Mouse (Mus musculus): Measurements from ENCODE around the gene Smg1. TPM values are rescaled to one million over a fixed set of nuclear protein-coding genes. Genes with fewer than 3 reads are reported as not detected.
A peak's percentile ranks its signal among the peaks of the same experiment; 100 is the strongest.

Smg1 gene
- polyA plus RNA-seq, 1 experiment from 2014 or later: 18.1 TPM

DNA sequence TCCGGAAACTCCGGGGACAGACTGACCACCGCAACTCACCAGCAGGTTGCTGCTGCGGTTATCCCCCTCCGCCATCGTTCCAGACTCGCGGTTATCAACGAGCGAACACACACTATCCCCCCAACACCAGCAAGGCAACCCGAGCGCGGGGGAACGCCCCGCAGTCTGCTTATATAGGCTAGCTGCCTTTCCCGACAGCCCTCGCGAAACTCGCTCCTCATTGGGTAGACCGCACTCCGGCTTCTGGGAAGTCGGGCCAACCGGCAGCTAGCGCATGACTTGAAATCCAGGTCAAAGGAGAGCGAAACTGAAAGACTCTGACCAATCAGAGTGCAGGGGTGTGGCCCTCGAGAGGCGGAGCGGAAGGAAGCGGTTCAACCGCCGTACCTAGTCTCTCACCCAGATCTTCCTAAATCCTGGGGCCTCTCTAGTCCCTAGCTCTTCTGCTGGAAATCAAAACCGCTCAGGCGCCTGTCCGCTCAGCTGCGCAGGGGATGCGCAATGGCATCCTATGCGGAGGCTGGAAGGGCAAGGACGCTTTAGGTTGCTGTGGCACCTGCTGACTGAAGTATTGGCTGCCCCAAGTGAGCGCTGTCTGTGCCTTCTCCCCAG is 113.9 kb downstream of the Smg1 start, which contains the start of gene Arl6ip1:
TSS of gene Arl6ip1 (minus strand) at position 233 of the 612 bp plus-strand sequence.
- H3K9me3 ChIP-seq (replicated peaks): no peaks in the 10 kb centered on the region
- peak within 1 kb of the TSS; percentile 82 for H3K9ac ChIP-seq (replicated peaks)
- H3K4me2 ChIP-seq: peak within 1 kb of the TSS; percentile 84
- peak; percentile 98 for ATAC-seq (ENCODE audit: low FRiP score)
- under 1% methylated on average over 39 of the region's 39 CpGs for WGBS
- peak within 1 kb of the TSS; percentile 91 for H3K4me3 ChIP-seq (replicated peaks)
- H3K4me1 ChIP-seq: peaks cover 34% of the 10 kb centered on the region
- no peaks in the 10 kb centered on the region for H3K27me3 ChIP-seq (replicated peaks)
- peak within 1 kb of the TSS; percentile 89 for H3K27ac ChIP-seq (replicated peaks)
- H3K36me3 ChIP-seq: peaks cover 2% of the 10 kb centered on the region

DNA sequence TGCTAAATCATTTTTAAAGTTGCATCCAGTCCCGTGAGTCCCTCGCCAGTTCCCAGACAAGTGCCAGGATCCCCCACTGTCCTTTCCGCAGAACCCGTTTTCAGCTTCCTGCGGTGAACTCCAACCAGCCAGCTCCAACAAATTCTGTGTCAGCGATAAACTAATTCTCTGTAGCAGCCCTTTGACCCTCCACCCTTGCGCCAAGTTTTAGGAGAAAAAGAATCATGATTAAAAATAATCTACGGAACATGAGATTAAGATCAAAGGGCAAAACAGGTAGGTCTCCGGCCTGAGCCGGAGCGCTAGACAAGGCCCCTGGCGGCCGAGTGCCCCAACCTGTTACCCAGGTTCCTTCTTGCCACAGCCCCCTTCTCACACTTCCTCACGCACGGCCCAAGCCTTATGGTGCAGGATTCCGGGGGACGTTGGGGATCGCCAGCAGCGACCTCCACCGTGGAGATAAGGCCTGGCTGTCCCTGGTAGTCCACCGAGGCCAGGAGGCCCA is 114.5 kb downstream of the Smg1 start:
- Histone ChIP-seq H3K4me3 (replicated peaks) (peak overlapping the region; percentile 91), H3K9ac (replicated peaks) (peak overlapping the region; percentile 82), H3K27ac (replicated peaks) (peak overlapping the region; percentile 88), H3K36me3 (peaks cover 6% of the 10 kb centered on the region), H3K4me1 (peaks cover 34% of the 10 kb centered on the region), H3K9me3 (replicated peaks) (no peaks in the 10 kb centered on the region), H3K27me3 (replicated peaks) (no peaks in the 10 kb centered on the region), H3K4me2 (peak overlapping the region; percentile 84)
- WGBS: under 1% methylated on average over 21 of the region's 21 CpGs
- ATAC-seq (ENCODE audit: low FRiP score): peak; percentile 80

DNA sequence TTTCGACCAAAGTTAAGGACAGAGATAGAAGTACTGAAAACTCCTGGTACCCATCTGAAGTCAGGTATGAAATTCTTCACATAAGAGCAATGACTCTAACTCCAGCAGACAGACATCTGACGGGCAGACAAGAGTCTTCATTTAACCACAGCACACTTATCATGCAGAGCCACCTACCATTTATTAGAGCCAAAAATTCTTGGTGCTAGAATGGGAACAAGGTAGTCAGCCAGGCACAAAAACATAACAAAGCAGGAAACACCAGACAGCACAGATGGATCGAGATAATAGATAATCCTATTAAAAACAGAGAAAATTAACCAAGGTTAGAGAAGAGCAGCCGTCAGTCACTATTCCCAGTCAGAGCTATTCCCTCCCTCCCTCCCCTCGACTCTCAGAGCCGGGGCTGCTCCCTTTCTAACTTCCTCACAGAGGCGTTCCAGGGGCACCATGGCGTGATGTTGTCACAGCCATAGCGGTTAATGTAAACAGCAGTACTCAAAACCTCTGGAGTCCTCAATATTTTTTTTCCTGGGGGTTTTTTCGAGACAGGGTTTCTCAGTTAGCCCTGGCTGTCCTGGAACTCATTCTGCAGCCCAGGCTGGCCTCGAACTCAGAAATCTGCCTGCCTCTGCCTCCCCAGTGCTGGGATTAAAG is 117.1 kb downstream of the Smg1 start:
- WGBS: 79% methylated on average over 11 of the region's 11 CpGs
- Histone ChIP-seq H3K4me3 (replicated peaks) (no peak overlapping the region), H3K36me3 (peaks cover 15% of the 10 kb centered on the region), H3K27me3 (replicated peaks) (no peaks in the 10 kb centered on the region), H3K27ac (replicated peaks) (no peak overlapping the region), H3K4me1 (peaks cover 34% of the 10 kb centered on the region), H3K9me3 (replicated peaks) (no peaks in the 10 kb centered on the region), H3K9ac (replicated peaks) (no peak overlapping the region), H3K4me2 (no peak overlapping the region)
- no peak for ATAC-seq (ENCODE audit: low FRiP score)

DNA sequence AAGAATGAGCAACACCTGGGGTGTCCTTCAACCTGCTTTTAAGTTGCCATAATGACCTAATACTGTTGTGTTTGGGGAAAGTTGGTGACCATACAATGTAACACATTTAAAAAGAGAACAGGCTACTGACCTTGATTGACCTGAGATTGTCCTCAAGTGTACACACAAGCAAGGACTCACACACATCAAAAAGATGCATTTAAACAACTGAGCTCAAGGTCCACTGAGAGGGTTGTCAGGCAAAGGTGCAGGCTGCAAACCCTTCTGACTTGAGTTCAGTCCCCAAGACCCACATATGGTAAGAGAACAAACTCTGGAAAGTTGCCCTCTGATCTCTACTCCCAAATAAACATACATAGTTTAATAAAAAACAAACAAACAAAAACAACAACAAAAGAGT is 117.7 kb downstream of the Smg1 start:
- Histone ChIP-seq H3K36me3 (peaks cover 20% of the 10 kb centered on the region), H3K9ac (replicated peaks) (no peak overlapping the region), H3K27ac (replicated peaks) (no peak overlapping the region), H3K4me2 (no peak overlapping the region), H3K27me3 (replicated peaks) (no peaks in the 10 kb centered on the region), H3K4me1 (peaks cover 34% of the 10 kb centered on the region), H3K9me3 (replicated peaks) (no peaks in the 10 kb centered on the region), H3K4me3 (replicated peaks) (no peak overlapping the region)
- ATAC-seq (ENCODE audit: low FRiP score): no peak

DNA sequence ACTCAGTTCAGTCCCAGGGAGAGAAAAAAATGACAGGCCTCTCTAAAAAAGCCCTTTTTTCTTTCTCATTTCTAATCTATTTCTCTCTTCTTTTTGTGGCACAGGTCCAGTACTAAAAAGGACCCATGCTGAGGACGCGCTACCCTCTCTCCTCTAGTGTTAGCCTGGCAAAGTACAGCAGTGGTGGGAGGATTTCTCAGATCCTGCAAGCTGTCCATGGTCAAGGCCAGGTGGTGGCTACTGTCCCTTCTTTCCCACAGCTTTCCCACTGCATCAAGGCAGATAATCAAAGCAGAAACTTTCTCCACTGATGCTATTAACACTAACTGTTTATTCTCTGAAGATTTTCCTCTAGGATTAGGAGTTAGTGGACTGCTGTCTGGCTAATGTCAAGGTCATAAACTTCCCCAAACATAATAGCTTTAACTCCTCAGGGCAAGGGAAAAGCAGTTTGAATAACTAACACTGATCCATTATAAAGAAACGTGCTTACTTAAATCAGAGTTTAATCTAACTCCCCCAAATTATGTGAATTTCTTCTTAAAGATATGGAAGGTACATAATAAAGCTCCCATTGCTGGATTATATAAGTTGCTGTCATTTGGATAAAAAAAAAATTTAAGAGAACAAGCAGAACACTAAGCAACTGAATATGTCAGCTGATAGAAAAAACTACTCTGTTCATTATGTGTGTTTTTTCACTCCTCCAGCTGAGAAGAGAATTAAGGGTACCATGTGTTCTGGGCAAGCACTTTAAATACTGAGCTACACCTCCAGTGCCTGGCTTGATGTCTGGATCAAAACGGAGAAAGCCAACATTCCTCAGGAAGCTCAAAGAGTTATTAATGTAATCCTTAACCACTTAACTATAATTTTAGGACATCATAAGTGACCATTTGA is 119.7 kb downstream of the Smg1 start:
- H3K4me2 ChIP-seq: no peak overlapping the region
- no peak overlapping the region for H3K27ac ChIP-seq (replicated peaks)
- no peak overlapping the region for H3K9ac ChIP-seq (replicated peaks)
- WGBS: 92% methylated on average over 4 of the region's 4 CpGs
- no peaks in the 10 kb centered on the region for H3K9me3 ChIP-seq (replicated peaks)
- no peak overlapping the region for H3K4me3 ChIP-seq (replicated peaks)
- no peak for ATAC-seq (ENCODE audit: low FRiP score)
- H3K36me3 ChIP-seq: peaks cover 38% of the 10 kb centered on the region
- peaks cover 28% of the 10 kb centered on the region for H3K4me1 ChIP-seq
- H3K27me3 ChIP-seq (replicated peaks): no peaks in the 10 kb centered on the region

DNA sequence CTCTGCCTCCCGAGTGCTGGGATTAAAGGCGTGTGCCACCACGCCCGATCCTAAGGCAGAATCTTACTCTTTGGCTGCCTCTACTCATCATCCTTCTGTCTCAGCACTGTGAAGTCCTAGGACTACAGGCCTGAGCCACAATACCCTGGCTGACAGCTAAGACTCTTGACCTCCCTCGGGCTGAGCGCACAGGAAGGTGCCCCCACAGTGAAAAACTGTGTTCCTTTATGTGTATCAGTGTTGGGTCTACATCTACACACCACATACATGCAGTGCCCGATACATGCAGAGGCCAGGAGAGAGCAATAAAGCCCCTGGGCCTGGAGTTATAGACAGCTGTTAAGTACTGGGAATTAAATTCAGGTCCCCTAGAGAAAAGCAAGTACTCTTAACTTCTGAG is 121.2 kb downstream of the Smg1 start:
- Histone ChIP-seq H3K9me3 (replicated peaks) (no peaks in the 10 kb centered on the region), H3K4me3 (replicated peaks) (no peak overlapping the region), H3K27me3 (replicated peaks) (no peaks in the 10 kb centered on the region), H3K27ac (replicated peaks) (no peak overlapping the region), H3K4me1 (peaks cover 13% of the 10 kb centered on the region), H3K9ac (replicated peaks) (no peak overlapping the region), H3K4me2 (no peak overlapping the region), H3K36me3 (peaks cover 48% of the 10 kb centered on the region)
- ATAC-seq (ENCODE audit: low FRiP score): no peak
- WGBS: 96% methylated on average over 7 of the region's 7 CpGs

DNA sequence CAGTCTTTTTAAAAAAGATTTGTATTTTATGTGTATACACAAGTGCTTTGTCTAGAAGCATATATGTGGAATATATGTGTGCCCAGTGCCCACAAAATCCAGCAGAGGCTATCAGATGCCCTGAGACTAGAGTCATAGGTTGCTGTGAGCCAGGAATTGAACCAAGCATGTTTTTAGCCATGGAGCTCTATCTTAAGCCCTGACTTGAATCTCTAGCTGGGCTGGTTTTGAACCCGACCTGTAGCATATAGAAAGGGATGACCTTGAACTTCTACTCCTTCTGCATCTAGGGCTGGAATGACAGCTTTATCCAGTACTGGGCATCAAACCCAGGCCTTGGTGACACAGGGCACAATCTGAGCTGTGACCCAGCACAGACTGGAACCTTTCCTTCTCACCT is 122.8 kb downstream of the Smg1 start:
- Histone ChIP-seq H3K9ac (replicated peaks) (no peak overlapping the region), H3K27ac (replicated peaks) (no peak overlapping the region), H3K4me3 (replicated peaks) (no peak overlapping the region), H3K4me2 (no peak overlapping the region), H3K9me3 (replicated peaks) (no peaks in the 10 kb centered on the region), H3K4me1 (0 out of 2 replicates have a peak, but pooled peaks cover 3% of the 10 kb centered on the region), H3K27me3 (replicated peaks) (no peaks in the 10 kb centered on the region), H3K36me3 (peaks cover 48% of the 10 kb centered on the region)
- 88% methylated on average over 1 of the region's 1 CpGs for WGBS
- no peak for ATAC-seq (ENCODE audit: low FRiP score)

DNA sequence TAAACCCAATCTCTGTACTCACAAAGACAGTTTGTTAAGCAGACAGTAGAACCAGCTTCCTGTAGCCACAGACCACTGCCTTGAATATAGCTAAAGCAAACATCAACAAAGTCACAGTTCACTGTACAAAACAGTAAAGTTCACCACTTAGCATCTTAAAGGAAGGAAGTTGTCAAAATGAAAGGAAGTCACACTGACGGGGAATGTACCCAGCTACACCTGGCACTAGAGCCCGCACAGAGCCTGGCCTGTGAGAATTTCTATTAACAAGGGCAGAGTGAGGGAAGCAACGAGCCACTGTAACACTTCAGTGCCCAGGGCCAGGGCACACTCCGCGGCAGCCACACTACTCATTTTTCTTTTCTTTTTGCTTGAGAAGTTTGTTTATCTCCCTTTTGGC is 123.5 kb downstream of the Smg1 start:
- peaks cover 48% of the 10 kb centered on the region for H3K36me3 ChIP-seq

DNA sequence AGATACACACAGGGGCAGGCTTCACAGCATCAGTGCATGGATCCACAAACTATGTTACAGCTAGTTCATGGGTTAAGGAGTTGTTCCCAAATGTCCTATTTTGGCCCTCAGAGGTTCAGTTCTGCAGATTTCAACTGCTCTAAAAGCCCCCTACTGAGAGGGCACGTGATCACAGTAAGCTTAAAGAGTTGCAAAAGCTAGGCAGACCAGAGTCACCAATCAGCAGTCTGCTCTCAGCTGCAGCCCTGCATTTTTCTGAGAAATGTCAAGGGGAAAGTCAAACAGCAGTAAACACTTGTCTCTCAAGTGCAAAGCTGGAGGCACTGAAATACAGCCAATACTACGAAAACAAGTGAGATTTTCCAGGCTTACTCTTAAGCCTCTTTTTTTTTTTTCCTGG is 124.3 kb downstream of the Smg1 start:
- WGBS: 53% methylated on average over 2 of the region's 2 CpGs
- H3K4me1 ChIP-seq: peaks cover 16% of the 10 kb centered on the region
- no peak overlapping the region for H3K4me2 ChIP-seq
- no peak for ATAC-seq (ENCODE audit: low FRiP score)
- H3K9ac ChIP-seq (replicated peaks): no peak overlapping the region
- H3K36me3 ChIP-seq: peaks cover 48% of the 10 kb centered on the region
- no peak overlapping the region for H3K4me3 ChIP-seq (replicated peaks)
- H3K9me3 ChIP-seq (replicated peaks): no peaks in the 10 kb centered on the region
- H3K27me3 ChIP-seq (replicated peaks): no peaks in the 10 kb centered on the region
- no peak overlapping the region for H3K27ac ChIP-seq (replicated peaks)

More for the DNA sequence above, 123.5 kb downstream of the Smg1 start:
- Histone ChIP-seq H3K4me3 (replicated peaks) (no peak overlapping the region), H3K9ac (replicated peaks) (no peak overlapping the region), H3K9me3 (replicated peaks) (no peaks in the 10 kb centered on the region), H3K27me3 (replicated peaks) (no peaks in the 10 kb centered on the region), H3K4me1 (peaks cover 8% of the 10 kb centered on the region), H3K4me2 (no peak overlapping the region), H3K27ac (replicated peaks) (no peak overlapping the region)
- WGBS: 91% methylated on average over 5 of the region's 5 CpGs
- no peak for ATAC-seq (ENCODE audit: low FRiP score)

DNA sequence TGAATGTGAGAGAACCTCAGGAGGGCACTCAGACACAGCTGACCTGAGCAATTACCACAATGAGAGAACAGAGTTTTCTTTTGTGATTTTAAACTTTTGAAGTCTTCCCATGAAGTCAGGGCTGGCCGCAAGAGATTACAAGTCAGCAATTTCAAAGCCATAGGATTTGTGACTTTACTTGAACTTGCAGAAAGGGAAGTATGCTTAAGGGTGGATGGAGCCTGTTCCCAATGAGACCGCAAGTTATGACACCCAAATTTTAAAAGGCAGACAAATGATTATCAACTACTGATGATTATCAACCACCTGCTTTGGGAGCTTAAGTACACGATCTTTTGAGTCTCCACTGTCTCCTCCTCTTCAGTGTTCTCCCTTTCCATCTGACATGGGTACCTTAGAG is 125.0 kb downstream of the Smg1 start:
- WGBS: 84% methylated on average over 3 of the region's 3 CpGs

DNA sequence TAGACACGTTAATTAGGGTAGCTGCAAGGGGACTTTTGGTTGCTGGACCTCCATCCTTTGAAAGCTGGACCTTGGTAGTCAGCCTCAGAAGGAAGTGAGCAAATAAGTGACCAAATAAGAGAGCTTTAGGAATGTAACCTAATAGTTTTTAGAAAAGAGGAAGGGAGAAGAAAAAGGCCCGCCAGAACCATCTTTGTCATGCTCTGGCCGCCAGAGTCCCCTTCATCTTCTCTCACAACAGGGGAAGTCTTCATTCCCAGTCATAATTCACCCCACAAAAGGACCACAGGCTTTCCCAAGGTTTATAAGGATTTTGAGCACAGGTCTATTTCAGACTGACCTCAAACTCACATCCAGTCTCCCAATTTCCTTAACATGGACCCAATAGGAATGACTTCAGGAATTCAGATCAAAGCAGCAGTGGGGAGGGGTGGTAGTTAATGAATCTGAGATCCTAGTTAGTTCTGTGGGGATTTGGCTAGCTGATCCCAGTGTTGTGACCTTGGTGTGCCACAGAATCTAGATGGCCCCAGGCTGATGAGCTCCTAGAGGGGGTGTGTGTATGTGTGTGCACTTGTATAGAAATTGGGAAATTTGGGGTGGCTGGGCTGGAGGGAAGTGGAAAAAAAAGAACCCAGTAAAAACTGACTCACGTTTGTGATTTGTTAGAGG is 125.8 kb downstream of the Smg1 start:
- H3K27ac ChIP-seq (replicated peaks): no peak overlapping the region; the same call in 1 of the 2 replicates
- no peaks in the 10 kb centered on the region for H3K27me3 ChIP-seq (replicated peaks)
- peaks cover 30% of the 10 kb centered on the region for H3K4me1 ChIP-seq
- no peak overlapping the region for H3K4me3 ChIP-seq (replicated peaks)
- WGBS: 34% methylated on average over 4 of the region's 4 CpGs
- no peak overlapping the region for H3K9ac ChIP-seq (replicated peaks)
- peaks cover 57% of the 10 kb centered on the region for H3K36me3 ChIP-seq
- no peak for ATAC-seq (ENCODE audit: low FRiP score)
- H3K4me2 ChIP-seq: no peak overlapping the region
- H3K9me3 ChIP-seq (replicated peaks): no peaks in the 10 kb centered on the region

More for the DNA sequence above, 125.0 kb downstream of the Smg1 start:
- no peak overlapping the region for H3K4me3 ChIP-seq (replicated peaks)
- ATAC-seq (ENCODE audit: low FRiP score): no peak
- H3K4me2 ChIP-seq: no peak overlapping the region
- peaks cover 54% of the 10 kb centered on the region for H3K36me3 ChIP-seq
- no peak overlapping the region for H3K9ac ChIP-seq (replicated peaks)
- H3K4me1 ChIP-seq: peaks cover 23% of the 10 kb centered on the region
- no peak overlapping the region for H3K27ac ChIP-seq (replicated peaks)
- no peaks in the 10 kb centered on the region for H3K9me3 ChIP-seq (replicated peaks)
- H3K27me3 ChIP-seq (replicated peaks): no peaks in the 10 kb centered on the region
